Mouse (Mus musculus) heart, postnatal 0 days (tissue): Measurements from ENCODE around the gene Cox4i1. TPM values are rescaled to one million over a fixed set of nuclear protein-coding genes. Genes with fewer than 3 reads are reported as not detected.

ENCODE experiments used
- ATAC-seq: fragments of 200-750 bp; cut with Nextera tagmentation; 2 replicates; pipeline ENCODE4 v1.8.0; 2017; ENCODE audit warnings: low read depth, moderate number of reproducible peaks, moderate library complexity; ENCODE audit not compliant: insufficient read depth
- DNase-seq: peaks from one replicate; pipeline ENCODE4 v3.0.0-alpha.2; 2016; ENCODE audit warnings: low spot score
- H3K27ac ChIP-seq: fragments of 300-500 bp; sonication (generic); 2 replicates; pipeline ENCODE4 v1.5.1; 2014; ENCODE audit warnings: low read depth, mild to moderate bottlenecking
- H3K27me3 ChIP-seq: fragments of 300-500 bp; sonication (generic); 2 replicates; pipeline ENCODE4 v1.6.1; 2014; ENCODE audit warnings: low read length, mixed read lengths; ENCODE audit not compliant: control insufficient read depth, insufficient read depth
- H3K36me3 ChIP-seq: fragments of 300-500 bp; sonication (generic); replicated peaks from 2 replicates; pipeline ENCODE4 v1.6.1; 2014; ENCODE audit warnings: low read length, mixed read lengths; ENCODE audit not compliant: control insufficient read depth, insufficient read depth
- H3K4me1 ChIP-seq: fragments of 300-500 bp; sonication (generic); 2 replicates; pipeline ENCODE4 v1.6.1; 2014; ENCODE audit warnings: antibody characterized with exemption; ENCODE audit not compliant: control insufficient read depth, insufficient read depth
- H3K4me2 ChIP-seq: fragments of 300-500 bp; sonication (generic); 2 replicates; pipeline ENCODE4 v1.6.1; 2014; ENCODE audit warnings: low read depth, mild to moderate bottlenecking, low read length, moderate library complexity
- H3K4me3 ChIP-seq: fragments of 300-500 bp; sonication (generic); 2 replicates; pipeline ENCODE4 v1.5.1; 2014; ENCODE audit warnings: low read depth, low read length
- H3K9ac ChIP-seq: fragments of 300-500 bp; sonication (generic); replicated peaks from 2 replicates; pipeline ENCODE4 v1.6.1; 2014; ENCODE audit warnings: low read depth, low read length, mixed read lengths
- H3K9me3 ChIP-seq: fragments of 300-500 bp; sonication (generic); replicated peaks from 2 replicates; pipeline ENCODE4 v1.6.1; 2016; ENCODE audit warnings: low read length; ENCODE audit not compliant: control insufficient read depth
- CTCF ChIP-seq: IDR thresholded peaks from 2 replicates; pipeline ENCODE4 v1.5.1; 2016; ENCODE audit warnings: antibody characterized with exemption, control low read depth, low read depth
- EP300 ChIP-seq: IDR thresholded peaks from 2 replicates; pipeline ENCODE4 v1.6.1; 2016; ENCODE audit warnings: antibody characterized with exemption, low read depth
- WGBS: fragments of 180-500 bp; shearing (Covaris S2); extraction: QIAGEN DNeasy Blood & Tissue Kit; methylation state at CpG from one replicate; pipeline ENCODE4 v1.1.7; 2014; 5-methylcytosine and 5-hydroxymethylcytosine counted together
- polyA plus RNA-seq: library from polyadenylated mRNA; unstranded; fragments of >200 nt; fragmentation: Nextera tagmentation; extraction: Ambion mirVana; gene quantifications from 2 replicates; pipeline ENCODE4 v1.2.1, GENCODE M21; 2015
- total RNA-seq: library from RNA; depleted of rRNA; stranded (reverse); fragments of >200 nt; gene quantifications from 2 replicates; pipeline ENCODE4 v1.2.3, GENCODE M21; 2014; ENCODE audit warnings: low replicate concordance

The Cox4i1 gene
- total and polyA plus RNA-seq, 2 experiments from 2014 or later, result 2,021 to 4,528 TPM

DNA sequence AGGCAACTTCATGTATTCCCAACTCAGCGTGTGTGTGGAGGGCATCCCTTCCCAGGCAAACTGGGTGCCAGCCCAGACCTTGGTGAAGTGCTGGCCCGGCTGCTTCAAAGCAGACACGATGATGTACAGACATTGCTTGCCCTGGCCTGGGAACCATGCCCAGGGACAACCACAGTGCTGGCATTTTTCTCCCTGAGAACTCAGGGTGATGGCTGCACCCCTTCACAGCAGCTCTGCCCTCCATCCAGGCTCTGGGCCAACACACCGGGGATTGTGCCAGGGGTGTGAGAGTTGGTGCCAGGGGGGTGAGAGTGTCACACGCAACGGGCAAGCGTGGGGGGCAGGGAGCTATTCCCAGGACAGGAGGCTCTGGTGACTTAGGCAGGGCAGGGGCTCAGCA is 23.4 kb upstream of the Cox4i1 start:
- Histone ChIP-seq H3K9me3 (no peaks in the 10 kb centered on the region), H3K9ac (no peak overlapping the region), H3K4me1 (peaks cover 12% of the 10 kb centered on the region; the same call in 1 of the 2 replicates), H3K27ac (peak overlapping the region; percentile 73), H3K4me2 (no peak overlapping the region), H3K4me3 (no peak overlapping the region), H3K36me3 (no peaks in the 10 kb centered on the region), H3K27me3 (no peaks in the 10 kb centered on the region)
- WGBS, result 29% methylated on average over 7 of the region's 7 CpGs
- TF ChIP-seq EP300 (no peak), CTCF (no peak)
- ATAC-seq (peak; percentile 89), DNase-seq (peak; percentile 61)

DNA sequence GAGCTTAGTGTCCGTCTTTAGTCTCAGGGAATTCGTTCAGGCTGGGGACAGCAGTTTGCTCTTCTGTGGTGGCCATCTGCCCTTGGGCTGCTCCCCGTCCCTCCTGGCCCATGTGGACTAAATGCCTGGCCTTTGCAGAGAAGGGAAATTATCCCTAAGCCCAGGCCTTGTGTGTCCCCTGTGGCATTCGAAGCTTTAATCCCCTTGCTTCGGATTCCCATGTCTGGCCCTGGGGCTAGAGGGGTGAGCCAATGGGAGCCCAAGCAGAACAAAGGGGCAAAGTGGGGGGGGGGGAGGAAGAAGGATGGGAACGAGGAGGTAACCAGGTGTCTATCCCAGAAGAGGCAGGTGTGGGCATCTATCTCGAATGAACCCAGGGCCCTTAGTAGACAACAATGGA is 20.5 kb upstream of the Cox4i1 start, which contains the start of gene 1190005I06Rik:
TSS of gene 1190005I06Rik (minus strand) at position 101 of the 400 bp plus-strand sequence.
- no peak within 1 kb of the TSS for H3K9ac ChIP-seq
- H3K4me1 ChIP-seq, result peaks cover 19% of the 10 kb centered on the region; the same call in 1 of the 2 replicates
- no peaks in the 10 kb centered on the region for H3K9me3 ChIP-seq
- WGBS, result 66% methylated on average over 7 of the region's 7 CpGs
- no peak within 1 kb of the TSS for H3K27ac ChIP-seq
- H3K4me2 ChIP-seq, result no peak within 1 kb of the TSS
- TF ChIP-seq EP300 (no peak), CTCF (no peak)
- no peaks in the 10 kb centered on the region for H3K27me3 ChIP-seq
- DNase-seq (no peak), ATAC-seq (no peak)
- H3K36me3 ChIP-seq, result no peaks in the 10 kb centered on the region
- H3K4me3 ChIP-seq, result no peak within 1 kb of the TSS

DNA sequence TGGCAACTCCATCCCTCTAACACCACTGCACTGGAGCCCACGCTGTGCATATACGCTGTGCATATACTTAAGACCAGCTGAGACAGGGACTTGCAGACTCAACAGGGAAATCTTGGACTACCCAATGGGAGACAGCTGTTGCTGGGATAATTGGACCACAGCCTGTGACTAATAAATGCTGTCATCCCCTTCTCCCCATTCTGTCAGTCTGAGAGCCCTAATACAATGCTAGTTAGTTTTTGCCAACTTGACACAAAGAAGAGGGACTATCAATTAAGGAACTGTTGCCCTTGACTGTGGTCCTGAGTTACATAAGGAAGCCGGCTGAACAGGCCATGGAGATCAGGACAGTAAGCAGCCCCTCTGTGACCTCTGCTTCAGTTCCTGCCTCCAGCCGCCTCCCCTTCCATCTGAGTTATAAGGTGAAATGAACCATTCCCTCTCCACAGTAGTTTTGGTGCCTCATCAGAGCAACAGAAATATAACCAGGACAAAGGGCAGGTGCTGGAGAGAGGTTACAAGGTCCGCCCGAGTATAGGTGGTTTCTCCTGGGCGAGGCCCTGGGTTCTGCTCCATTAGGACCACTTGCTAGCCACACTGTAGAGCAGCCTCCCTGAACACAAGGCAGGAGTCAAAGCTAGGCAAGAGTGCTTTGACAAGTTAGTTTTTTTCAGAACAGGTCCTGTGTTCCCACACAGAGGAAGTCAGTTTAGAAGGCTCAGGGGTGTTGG is 11.5 kb upstream of the Cox4i1 start:
- Histone ChIP-seq H3K4me2 (no peak overlapping the region), H3K9ac (no peak overlapping the region), H3K27me3 (no peaks in the 10 kb centered on the region), H3K4me3 (no peak overlapping the region), H3K36me3 (peaks cover 57% of the 10 kb centered on the region), H3K4me1 (no peaks in the 10 kb centered on the region), H3K27ac (no peak overlapping the region), H3K9me3 (no peaks in the 10 kb centered on the region)
- ATAC-seq, result no peak
- TF ChIP-seq EP300 (no peak), CTCF (no peak)
- no peak for DNase-seq
- 93% methylated on average over 7 of the region's 7 CpGs for WGBS

DNA sequence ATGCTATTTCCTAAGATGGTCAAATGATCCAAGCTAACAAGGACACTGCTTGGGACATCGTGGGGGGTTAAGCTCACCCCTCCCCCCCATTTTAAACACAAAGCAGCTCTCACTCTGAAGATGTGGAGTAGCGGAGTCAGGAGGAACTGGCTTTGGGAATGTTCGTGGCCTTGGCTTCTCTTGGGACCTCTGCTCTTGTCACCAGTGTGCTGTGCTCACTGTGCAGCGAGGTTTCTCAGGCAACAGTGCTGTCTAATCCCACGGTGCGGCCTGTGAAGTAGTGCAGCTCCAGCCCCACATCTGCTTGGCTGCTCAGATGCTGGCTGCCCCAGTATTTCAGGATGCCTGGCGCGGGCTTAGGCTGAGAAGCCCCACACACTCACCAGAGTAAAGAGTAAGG is 10.6 kb upstream of the Cox4i1 start:
- H3K4me1 ChIP-seq, result no peaks in the 10 kb centered on the region
- WGBS, result 85% methylated on average over 8 of the region's 8 CpGs
- no peak for ATAC-seq

DNA sequence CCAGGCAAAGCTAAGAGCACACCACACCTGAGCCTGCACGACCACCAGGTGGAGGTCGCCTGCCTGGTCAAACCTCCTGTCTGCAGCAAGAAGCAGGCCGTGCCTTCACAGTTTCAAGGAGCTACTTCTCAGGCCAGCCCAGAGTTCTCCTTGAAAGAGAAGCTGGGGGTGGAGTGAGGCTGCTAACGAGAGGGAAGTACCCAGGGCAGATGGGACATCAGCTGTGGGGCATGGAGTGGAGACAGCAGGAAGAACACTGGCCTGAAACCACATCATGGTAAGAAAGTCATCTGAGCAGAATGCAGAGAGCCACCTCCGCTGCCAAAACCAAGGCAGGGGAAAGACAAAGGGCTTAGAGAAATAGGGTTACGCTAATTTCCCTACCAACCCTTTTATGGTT is 3.5 kb upstream of the Cox4i1 start:
- Histone ChIP-seq H3K4me1 (peaks cover 17% of the 10 kb centered on the region), H3K4me2 (no peak overlapping the region), H3K4me3 (no peak overlapping the region), H3K9me3 (no peaks in the 10 kb centered on the region), H3K9ac (no peak overlapping the region), H3K36me3 (0 out of 2 replicates have a peak, but pooled peaks cover 5% of the 10 kb centered on the region), H3K27me3 (no peaks in the 10 kb centered on the region), H3K27ac (no peak overlapping the region)
- ATAC-seq (no peak), DNase-seq (no peak)
- TF ChIP-seq CTCF (no peak), EP300 (no peak)
- WGBS, result 81% methylated on average over 6 of the region's 6 CpGs

More for the DNA sequence above, 10.6 kb upstream of the Cox4i1 start:
- H3K27me3 ChIP-seq, result no peaks in the 10 kb centered on the region
- no peaks in the 10 kb centered on the region for H3K9me3 ChIP-seq
- no peak for DNase-seq
- no peak overlapping the region for H3K4me3 ChIP-seq
- TF ChIP-seq EP300 (no peak), CTCF (no peak)
- peaks cover 57% of the 10 kb centered on the region for H3K36me3 ChIP-seq
- no peak overlapping the region for H3K4me2 ChIP-seq
- no peak overlapping the region for H3K9ac ChIP-seq
- H3K27ac ChIP-seq, result no peak overlapping the region
